Mouse (Mus musculus) lung, adult 2 months (tissue): ENCODE measurements around the gene Lrsam1.

Source experiments
- CTCF ChIP-seq: fragments of 200-500 bp; IDR thresholded peaks from 2 replicates; pipeline ENCODE4 v1.5.1; 2011; ENCODE audit warnings: mild to moderate bottlenecking, low read length, control low read depth; ENCODE audit not compliant: insufficient read depth
- POLR2A ChIP-seq: fragments of 200-500 bp; IDR thresholded peaks from 2 replicates; pipeline ENCODE4 v1.6.1; 2011; ENCODE audit warnings: low read depth, mild to moderate bottlenecking, control low read depth, low read length, borderline replicate concordance; ENCODE audit errors: extremely low read depth

- TF ChIP-seq CTCF, result no peak
- no peak for TF ChIP-seq POLR2A
Measured at GRCm38 (mm10) chr2:33002144-33002543, 40.7 kb upstream of the Lrsam1 start.
